Mouse (Mus musculus): ENCODE results near the gene Nol4l.

DNA sequence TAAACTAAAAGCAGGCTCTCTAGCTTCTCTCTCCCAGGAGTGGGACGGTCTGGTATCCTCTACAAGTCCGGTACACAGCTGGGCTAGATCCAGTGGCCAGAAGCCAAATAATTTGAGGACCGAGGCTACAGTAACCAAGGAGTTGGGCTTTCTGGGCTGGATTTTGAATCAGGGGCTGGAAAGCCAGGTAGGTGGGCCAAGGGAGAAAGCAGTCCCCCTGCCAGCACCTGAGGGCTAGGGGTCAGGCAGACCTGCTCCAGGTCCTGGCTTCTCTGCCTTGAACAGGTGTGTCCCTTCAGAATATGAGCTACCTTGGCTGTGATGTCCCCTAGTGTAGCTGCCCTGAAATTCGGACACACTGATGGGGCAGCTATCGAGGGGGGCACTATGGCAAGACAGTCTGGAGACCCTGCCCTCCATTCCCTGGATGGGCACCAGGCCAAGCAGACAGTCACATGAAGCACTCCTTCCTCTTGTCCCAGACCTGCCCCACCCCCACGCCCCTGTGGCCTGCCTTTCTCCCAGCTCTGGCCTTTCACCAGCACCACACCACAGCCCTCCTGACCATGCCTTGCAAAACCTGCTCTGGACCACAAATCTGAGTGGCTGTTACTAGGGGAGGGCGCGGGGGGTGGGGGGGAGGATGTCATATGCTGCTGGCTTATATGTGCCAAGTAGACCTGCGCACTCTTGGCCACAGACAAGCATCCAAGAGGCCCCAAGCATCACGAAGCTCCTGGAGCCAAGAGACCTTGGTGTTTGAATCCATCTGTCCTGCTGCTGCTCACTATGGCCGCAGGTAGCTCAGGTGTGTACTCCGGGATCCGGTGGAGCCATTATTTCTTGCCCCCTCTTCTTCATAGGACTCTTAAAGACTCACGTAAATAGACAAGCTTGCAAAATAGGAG lies 17.1 kb downstream of the Nol4l start:
- no peak for TF ChIP-seq CTCF (IDR thresholded peaks at IDR 0.05 in 2 of 3, conservative IDR thresholded peaks at IDR 0.05 in 1 of 3; ENCODE audit: control insufficient read depth in 1 of 3, insufficient read depth in 1 of 3, low read depth in 2 of 3, low read length in 3 of 3, poor library complexity in 1 of 3, severe bottlenecking in 1 of 3)
- no peak for TF ChIP-seq UBTF (IDR thresholded peaks at IDR 0.05; ENCODE audit: borderline replicate concordance, insufficient read depth, low read depth, low read length)
- no peak for TF ChIP-seq SMC3 (IDR thresholded peaks at IDR 0.05; ENCODE audit: low read depth, low read length)

All from MEL (cell line).